Mouse (Mus musculus): ENCODE measurements at regions not wholly inside any gene's neighbourhood (a gene's known extent, or its start where the extent isn't known, plus 50 kb on each side); places are given as distances from the start of the nearest gene placed in this dataset.

DNA sequence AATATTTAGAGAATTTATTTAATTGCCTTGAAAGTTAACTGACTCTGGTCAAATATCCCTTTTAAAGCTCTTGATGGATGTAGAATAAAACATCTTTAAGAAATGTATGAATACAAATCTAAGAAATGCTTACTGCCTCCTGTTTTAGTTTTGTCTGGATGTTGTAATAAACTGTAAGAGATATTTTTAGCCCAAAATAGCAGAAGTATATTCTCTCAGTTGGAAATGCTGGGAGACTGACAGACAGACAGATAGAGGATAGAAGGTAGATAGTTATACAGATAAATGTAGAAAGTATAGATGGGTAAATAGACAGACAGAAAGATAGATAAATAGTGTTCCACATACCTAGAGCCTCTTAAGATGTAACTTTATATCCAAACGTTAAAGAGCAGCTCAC, 379.5 kb downstream of the Frk start:
- Histone ChIP-seq H3K4me1 (no peaks in the 10 kb centered on the region), H3K36me3 (no peaks in the 10 kb centered on the region), H3K4me3 (no peak overlapping the region), H3K27me3 (no peaks in the 10 kb centered on the region), H3K4me2 (replicated peaks) (no peak overlapping the region), H3K9ac (no peak overlapping the region), H3K9me3 (replicated peaks) (no peaks in the 10 kb centered on the region), H3K27ac (no peak overlapping the region)
- no peak for ATAC-seq (ENCODE audit: low FRiP score)
- 69% methylated on average over 1 of the region's 1 CpGs for WGBS

DNA sequence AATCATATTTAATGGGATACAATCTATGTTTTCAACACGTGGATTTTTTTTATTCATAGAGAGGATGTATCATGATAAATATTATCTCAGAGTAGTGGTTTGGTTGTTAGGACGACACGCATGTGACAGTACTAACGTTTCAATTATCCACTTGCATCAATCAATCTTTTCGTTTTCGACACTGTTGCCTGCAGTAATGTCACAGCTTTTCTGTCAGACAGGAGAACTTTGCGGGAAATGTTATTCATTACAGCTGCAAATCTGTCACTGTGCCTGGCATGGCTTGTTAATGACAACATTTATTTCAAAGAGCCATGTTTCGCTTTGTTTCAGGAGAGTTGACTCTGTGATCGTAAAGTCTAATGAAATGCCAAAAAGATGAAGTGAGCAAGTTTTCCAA, 388.7 kb downstream of the Frk start:
- Histone ChIP-seq H3K4me1 (no peaks in the 10 kb centered on the region), H3K4me2 (replicated peaks) (no peak overlapping the region), H3K27ac (no peak overlapping the region), H3K27me3 (no peaks in the 10 kb centered on the region), H3K4me3 (no peak overlapping the region), H3K9me3 (replicated peaks) (no peaks in the 10 kb centered on the region), H3K36me3 (no peaks in the 10 kb centered on the region), H3K9ac (no peak overlapping the region)
- WGBS, result 68% methylated on average over 9 of the region's 9 CpGs
- no peak for ATAC-seq (ENCODE audit: low FRiP score)

DNA sequence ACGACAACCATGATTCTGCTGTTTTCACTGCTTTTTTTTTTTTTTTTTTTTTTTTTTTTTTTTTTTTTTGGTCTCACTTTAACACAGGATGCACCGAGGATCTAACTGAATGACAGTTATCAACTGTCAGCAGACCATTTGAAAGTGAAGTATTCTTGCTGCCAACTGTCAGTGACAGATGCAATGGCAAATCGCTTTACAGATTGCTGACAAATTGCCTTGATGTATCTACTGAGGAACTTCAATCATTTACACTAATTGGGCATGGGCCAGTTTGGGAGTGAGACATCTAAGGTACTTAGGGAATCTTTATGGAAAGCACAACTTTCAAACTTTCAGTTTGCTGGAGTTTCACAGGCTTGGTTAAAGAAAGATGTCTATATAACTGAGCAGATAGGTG, 395.3 kb downstream of the Frk start:
- ATAC-seq (ENCODE audit: low FRiP score), result no peak
- Histone ChIP-seq H3K27ac (no peak overlapping the region), H3K9me3 (replicated peaks) (no peaks in the 10 kb centered on the region), H3K4me2 (replicated peaks) (no peak overlapping the region), H3K27me3 (no peaks in the 10 kb centered on the region), H3K9ac (no peak overlapping the region), H3K4me1 (no peaks in the 10 kb centered on the region), H3K36me3 (no peaks in the 10 kb centered on the region), H3K4me3 (no peak overlapping the region)
- WGBS, result 89% methylated on average over 3 of the region's 3 CpGs

DNA sequence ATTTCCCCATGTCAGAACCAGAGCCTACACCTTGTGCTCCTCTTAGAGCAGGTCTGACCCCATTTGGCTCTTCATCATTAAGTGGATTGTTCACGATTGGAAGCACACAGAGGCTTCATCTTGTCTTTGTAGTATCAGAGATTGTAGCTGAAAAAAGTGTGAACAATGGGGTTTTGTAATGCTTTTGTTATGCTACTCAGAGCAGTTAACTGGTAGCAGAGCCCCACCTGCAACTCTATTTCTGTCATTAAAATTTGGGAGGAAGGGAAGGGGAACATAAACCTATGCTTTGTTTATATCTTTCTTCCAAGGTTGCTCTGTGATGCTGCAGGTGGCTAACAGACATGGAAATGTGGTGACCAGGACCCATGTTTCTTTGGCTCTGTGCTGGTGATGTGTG, 404.4 kb downstream of the Frk start:
- H3K9ac ChIP-seq, result no peak overlapping the region
- H3K27me3 ChIP-seq, result no peaks in the 10 kb centered on the region
- WGBS, result 57% methylated on average over 1 of the region's 1 CpGs
- no peak overlapping the region for H3K4me2 ChIP-seq (replicated peaks)
- no peak for ATAC-seq (ENCODE audit: low FRiP score)
- H3K9me3 ChIP-seq (replicated peaks), result no peaks in the 10 kb centered on the region; the same call in 1 of the 2 replicates
- no peaks in the 10 kb centered on the region for H3K4me1 ChIP-seq
- no peak overlapping the region for H3K4me3 ChIP-seq
- H3K36me3 ChIP-seq, result no peaks in the 10 kb centered on the region
- no peak overlapping the region for H3K27ac ChIP-seq

DNA sequence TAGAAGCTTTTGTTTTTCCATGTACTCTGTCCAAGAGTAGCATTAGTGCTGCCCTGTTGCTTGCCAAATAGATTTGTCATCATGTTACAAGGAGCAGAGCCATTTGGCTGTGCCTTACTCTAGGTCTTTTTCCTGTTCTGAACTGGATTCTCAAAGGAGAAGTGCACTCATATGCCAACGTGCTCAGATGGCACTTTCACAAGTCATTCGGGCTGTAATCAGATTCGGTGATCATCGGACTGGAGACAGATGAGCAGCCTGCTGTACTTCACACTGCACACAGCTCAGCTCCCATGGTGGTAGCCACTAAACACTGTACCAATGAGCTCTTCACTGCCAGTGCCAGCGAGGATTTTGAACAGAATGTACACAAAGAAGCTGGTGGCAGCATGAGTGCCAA, 421.1 kb downstream of the Frk start:
- Histone ChIP-seq H3K4me2 (replicated peaks) (no peak overlapping the region), H3K9ac (no peak overlapping the region), H3K36me3 (no peaks in the 10 kb centered on the region), H3K4me1 (no peaks in the 10 kb centered on the region), H3K4me3 (no peak overlapping the region), H3K27me3 (no peaks in the 10 kb centered on the region), H3K9me3 (replicated peaks) (no peaks in the 10 kb centered on the region), H3K27ac (no peak overlapping the region)
- ATAC-seq (ENCODE audit: low FRiP score), result no peak
- WGBS, result 78% methylated on average over 5 of the region's 5 CpGs

DNA sequence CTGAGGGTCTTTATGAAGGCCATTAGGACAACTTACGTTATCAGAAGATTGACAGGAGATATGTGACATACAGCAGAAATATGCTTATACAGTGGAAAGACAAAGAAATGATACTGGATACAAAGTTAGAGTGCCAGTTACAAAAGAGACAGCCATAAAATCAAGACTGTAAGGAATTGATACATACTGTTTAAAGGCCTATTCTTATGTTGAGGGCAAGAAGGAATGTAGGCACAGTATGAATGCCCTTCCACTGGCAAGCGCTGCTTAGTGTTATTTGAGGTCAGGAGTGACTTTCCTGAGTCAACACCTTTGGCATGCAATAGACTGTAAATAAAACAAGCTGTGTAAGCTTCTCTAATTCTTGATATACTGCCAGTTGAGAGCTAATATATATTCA, 421.5 kb downstream of the Frk start:
- no peaks in the 10 kb centered on the region for H3K27me3 ChIP-seq
- no peaks in the 10 kb centered on the region for H3K36me3 ChIP-seq
- WGBS, result 84% methylated on average over 2 of the region's 2 CpGs
- no peak overlapping the region for H3K27ac ChIP-seq
- no peak overlapping the region for H3K4me2 ChIP-seq (replicated peaks)
- H3K4me3 ChIP-seq, result no peak overlapping the region
- H3K9ac ChIP-seq, result no peak overlapping the region
- H3K9me3 ChIP-seq (replicated peaks), result no peaks in the 10 kb centered on the region
- H3K4me1 ChIP-seq, result no peaks in the 10 kb centered on the region
- no peak for ATAC-seq (ENCODE audit: low FRiP score)

DNA sequence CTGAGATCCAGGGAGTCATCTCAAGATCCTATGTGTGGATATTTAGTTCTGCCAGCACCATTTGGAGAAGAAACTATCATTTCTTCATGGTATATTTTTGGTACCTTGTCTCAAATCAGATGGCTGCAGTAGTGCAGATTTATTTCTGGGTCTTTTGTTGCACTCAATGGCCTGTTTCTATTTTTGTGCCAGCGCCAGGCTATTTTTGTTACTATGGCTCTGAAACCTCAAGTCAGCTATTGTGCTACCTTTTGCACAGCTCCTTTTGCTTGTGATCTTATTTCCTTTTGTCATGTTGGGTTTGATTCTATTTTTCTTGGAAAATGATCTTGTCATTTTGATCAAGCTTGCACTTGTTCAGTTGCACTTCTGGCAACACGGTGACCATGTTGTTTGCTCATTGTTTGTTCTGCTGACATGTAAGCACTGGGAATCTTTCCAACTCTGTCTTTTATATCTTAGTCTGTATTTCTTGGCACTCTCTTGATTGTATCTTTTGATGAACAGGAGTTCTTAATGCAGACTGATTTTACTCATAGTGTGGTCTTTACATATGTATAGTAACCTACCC, 429.0 kb downstream of the Frk start:
- Histone ChIP-seq H3K36me3 (no peaks in the 10 kb centered on the region), H3K4me2 (replicated peaks) (no peak overlapping the region), H3K27me3 (no peaks in the 10 kb centered on the region), H3K27ac (no peak overlapping the region), H3K4me1 (no peaks in the 10 kb centered on the region), H3K9ac (no peak overlapping the region), H3K4me3 (no peak overlapping the region), H3K9me3 (replicated peaks) (no peaks in the 10 kb centered on the region)
- no peak for ATAC-seq (ENCODE audit: low FRiP score)
- 84% methylated on average over 2 of the region's 2 CpGs for WGBS

All from hindbrain, embryonic 12.5 days (tissue).